Mouse (Mus musculus) kidney, adult 9 months (tissue): ENCODE results near the gene Slc25a40.

Experiments
- DNase-seq: peaks from one replicate; pipeline ENCODE4 v3.0.0; 2022

The Slc25a40 gene

GRCm38 (mm10) chr5:8491778-8492177, 69.1 kb downstream of the Slc25a40 start:
- no peak for DNase-seq
